Mouse (Mus musculus): ENCODE measurements at regions not wholly inside any gene's neighbourhood (a gene's known extent, or its start where the extent isn't known, plus 50 kb on each side); places are given as distances from the start of the nearest gene placed in this dataset.

DNA sequence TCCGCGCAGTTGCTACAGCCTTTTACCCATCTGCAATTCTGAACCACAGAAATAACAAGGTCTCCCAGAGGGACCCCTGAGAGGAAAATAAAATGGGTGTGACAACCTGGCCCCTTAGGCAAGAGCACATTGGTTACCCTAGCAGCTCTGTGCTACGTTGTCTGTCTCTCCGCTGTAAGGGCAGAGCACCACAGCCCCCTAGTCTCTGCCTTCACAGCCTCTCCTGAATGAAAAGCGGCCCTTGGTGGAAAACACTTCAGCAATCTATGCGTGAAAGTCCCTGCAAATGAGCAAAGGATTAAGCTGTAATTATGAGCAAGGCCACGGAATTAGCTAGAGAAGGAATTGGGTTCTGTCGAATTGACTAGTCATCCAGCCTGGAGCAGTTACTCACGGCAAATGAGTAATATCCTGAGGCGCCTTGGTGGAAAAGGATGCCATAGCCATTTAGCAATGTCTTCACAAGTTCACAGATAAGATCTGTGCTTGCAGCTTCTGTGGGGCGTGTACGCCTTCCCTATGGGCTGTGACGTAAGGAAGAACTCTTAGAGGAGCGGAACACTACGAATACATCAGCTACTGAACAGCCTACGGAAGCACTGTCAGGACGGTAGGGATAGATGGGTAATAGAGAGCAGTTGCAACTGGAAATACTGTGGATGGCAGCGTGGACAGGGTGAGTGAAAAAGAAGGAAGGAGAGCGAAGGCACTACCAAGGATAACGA lies 61.0 kb upstream of the Nphp3 start:
- H3K4me3 ChIP-seq (ENCODE audit: control insufficient read depth, low read depth, low read length) = no peak overlapping the region
- no peaks in the 10 kb centered on the region; the same call in 1 of the 2 replicates for H3K4me1 ChIP-seq (ENCODE audit: control insufficient read depth, insufficient read depth, low read length)

DNA sequence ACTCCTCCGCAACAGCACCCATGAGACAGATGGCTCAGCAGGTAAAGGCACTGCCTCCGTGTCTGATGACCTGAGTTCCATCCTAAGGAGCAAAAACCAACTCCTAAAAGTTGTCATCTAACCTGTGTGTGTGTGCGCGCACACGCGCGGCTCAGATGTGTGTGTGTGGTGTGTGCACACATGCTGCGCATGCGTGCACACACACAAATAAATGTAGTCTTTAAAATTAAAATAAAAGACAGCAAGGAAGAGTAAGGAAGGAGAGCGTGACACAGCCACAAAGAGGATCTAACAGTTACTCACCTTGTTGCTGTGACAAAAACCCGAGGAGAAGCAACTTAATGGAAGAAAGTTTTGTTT lies 60.5 kb upstream of the Nphp3 start:
- no peak overlapping the region for H3K27ac ChIP-seq (ENCODE audit: control insufficient read depth, insufficient read depth, low read depth, low read length)
- no peaks in the 10 kb centered on the region for H3K27me3 ChIP-seq (ENCODE audit: control insufficient read depth, insufficient read depth, low read length)
- no peaks in the 10 kb centered on the region; the same call in 1 of the 2 replicates for H3K4me1 ChIP-seq (ENCODE audit: control insufficient read depth, insufficient read depth, low read length)
- TF ChIP-seq POLR2A (IDR thresholded peaks at IDR 0.05; ENCODE audit: control insufficient read depth, low read depth, low read length) (no peak), CTCF (IDR thresholded peaks at IDR 0.05; ENCODE audit: control insufficient read depth, insufficient read depth, insufficient replicate concordance, low read depth, low read length) (no peak)
- no peaks in the 10 kb centered on the region for H3K36me3 ChIP-seq (ENCODE audit: control insufficient read depth, insufficient read depth, low read length)
- H3K4me3 ChIP-seq (ENCODE audit: control insufficient read depth, low read depth, low read length) = no peak overlapping the region

More for the DNA sequence above, 61.0 kb upstream of the Nphp3 start:
- H3K27ac ChIP-seq (ENCODE audit: control insufficient read depth, insufficient read depth, low read depth, low read length) = no peak overlapping the region
- H3K36me3 ChIP-seq (ENCODE audit: control insufficient read depth, insufficient read depth, low read length) = no peaks in the 10 kb centered on the region
- no peak for TF ChIP-seq CTCF (IDR thresholded peaks at IDR 0.05; ENCODE audit: control insufficient read depth, insufficient read depth, insufficient replicate concordance, low read depth, low read length)
- no peaks in the 10 kb centered on the region for H3K27me3 ChIP-seq (ENCODE audit: control insufficient read depth, insufficient read depth, low read length)

DNA sequence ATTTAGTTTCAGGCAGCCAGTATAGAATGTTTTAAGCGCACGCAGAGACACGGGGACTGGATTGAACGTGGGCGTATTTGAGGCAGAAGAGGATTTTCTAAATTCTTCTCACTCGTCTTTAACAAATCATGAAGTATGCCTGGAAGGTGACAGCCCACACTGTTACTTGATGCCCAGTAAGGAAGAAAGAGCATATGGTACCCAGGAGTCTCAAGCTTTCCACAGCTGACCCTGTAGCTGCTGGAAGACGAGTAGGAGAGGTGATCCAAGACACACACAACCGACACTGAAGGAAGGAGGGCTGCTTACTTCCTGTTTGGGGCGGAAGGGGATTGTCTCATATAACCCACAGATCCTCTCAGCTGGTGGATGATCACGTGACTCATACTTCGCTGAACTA lies 56.9 kb upstream of the Nphp3 start:
- Histone ChIP-seq H3K27me3 (ENCODE audit: control insufficient read depth, insufficient read depth, low read length) (no peaks in the 10 kb centered on the region), H3K36me3 (ENCODE audit: control insufficient read depth, insufficient read depth, low read length) (no peaks in the 10 kb centered on the region), H3K27ac (ENCODE audit: control insufficient read depth, insufficient read depth, low read depth, low read length) (no peak overlapping the region), H3K4me1 (ENCODE audit: control insufficient read depth, insufficient read depth, low read length) (no peaks in the 10 kb centered on the region; the same call in 1 of the 2 replicates), H3K4me3 (ENCODE audit: control insufficient read depth, low read depth, low read length) (peak overlapping the region; percentile 45)
- TF ChIP-seq POLR2A (IDR thresholded peaks at IDR 0.05; ENCODE audit: control insufficient read depth, low read depth, low read length) = no peak
- no peak for TF ChIP-seq CTCF (IDR thresholded peaks at IDR 0.05; ENCODE audit: control insufficient read depth, insufficient read depth, insufficient replicate concordance, low read depth, low read length)

DNA sequence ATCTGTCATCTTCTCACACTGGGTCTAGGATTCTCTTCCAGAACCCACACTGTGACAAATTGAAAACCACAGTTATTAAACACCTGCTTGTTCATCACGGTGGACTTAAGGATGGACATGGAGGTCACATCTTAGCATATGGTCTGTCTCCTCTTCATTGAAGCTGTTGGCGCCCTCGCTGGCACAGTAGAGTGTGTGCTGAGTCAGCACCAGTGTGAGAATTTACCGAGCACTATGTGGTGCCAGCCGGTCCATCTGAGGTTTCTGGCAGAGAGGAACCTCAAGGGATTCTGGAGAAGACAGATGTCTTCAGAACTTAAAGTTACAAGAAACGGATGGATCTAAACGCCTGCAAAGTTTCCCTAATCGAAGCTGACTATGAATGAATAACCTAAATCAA lies 50.5 kb upstream of the Nphp3 start:
- no peaks in the 10 kb centered on the region for H3K4me1 ChIP-seq (ENCODE audit: control insufficient read depth, insufficient read depth, low read length)
- no peaks in the 10 kb centered on the region for H3K36me3 ChIP-seq (ENCODE audit: control insufficient read depth, insufficient read depth, low read length)
- no peaks in the 10 kb centered on the region for H3K27me3 ChIP-seq (ENCODE audit: control insufficient read depth, insufficient read depth, low read length)
- H3K4me3 ChIP-seq (ENCODE audit: control insufficient read depth, low read depth, low read length) = no peak overlapping the region
- TF ChIP-seq POLR2A (IDR thresholded peaks at IDR 0.05; ENCODE audit: control insufficient read depth, low read depth, low read length) (no peak), CTCF (IDR thresholded peaks at IDR 0.05; ENCODE audit: control insufficient read depth, insufficient read depth, insufficient replicate concordance, low read depth, low read length) (no peak)
- no peak overlapping the region for H3K27ac ChIP-seq (ENCODE audit: control insufficient read depth, insufficient read depth, low read depth, low read length)
